Mouse (Mus musculus): Measurements from ENCODE around the gene Tcaf1.

DNA sequence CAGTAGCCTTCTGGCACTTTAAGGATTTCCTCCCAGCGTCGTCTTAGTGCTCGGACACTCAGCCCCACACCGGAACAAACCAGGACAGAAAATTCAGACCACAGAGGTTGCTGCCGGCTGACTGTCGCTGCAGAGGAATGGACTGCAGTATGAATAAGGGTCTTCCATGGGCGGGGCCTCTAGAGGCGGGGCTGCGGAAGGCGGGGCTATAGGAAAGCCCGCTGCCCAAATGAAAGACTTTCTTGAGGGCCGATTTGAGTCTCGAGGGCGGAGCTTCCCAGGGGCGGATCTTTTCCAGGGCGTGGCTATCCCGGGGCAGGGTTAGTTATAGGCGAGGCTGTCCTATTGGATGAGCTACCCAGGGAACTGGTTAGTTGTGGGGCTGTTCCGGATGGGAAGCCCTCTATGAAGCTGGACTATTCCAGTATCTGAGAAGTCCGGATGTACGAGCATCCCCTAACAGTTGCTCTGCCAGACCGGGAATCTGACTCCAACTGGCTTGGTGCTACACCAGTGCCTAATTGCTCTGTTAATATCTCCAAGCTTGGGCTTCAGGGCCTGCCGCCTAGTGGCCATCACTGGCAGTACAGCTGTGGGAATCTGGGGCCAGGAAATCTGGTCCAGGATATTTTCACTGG is 64.9 kb downstream of the Tcaf1 start, which contains the start of gene Tcaf2:
- TF ChIP-seq EP300 (IDR thresholded peaks at IDR 0.05; ENCODE audit: low read depth): no peak
- peak; percentile 88 for TF ChIP-seq CTCF (IDR thresholded peaks at IDR 0.05; ENCODE audit: low read depth)

Measured in liver, embryonic 14.5 days (tissue).